Comparison of ENCODE assay signal across 21 mouse cellular contexts in the genomic region with DNA sequence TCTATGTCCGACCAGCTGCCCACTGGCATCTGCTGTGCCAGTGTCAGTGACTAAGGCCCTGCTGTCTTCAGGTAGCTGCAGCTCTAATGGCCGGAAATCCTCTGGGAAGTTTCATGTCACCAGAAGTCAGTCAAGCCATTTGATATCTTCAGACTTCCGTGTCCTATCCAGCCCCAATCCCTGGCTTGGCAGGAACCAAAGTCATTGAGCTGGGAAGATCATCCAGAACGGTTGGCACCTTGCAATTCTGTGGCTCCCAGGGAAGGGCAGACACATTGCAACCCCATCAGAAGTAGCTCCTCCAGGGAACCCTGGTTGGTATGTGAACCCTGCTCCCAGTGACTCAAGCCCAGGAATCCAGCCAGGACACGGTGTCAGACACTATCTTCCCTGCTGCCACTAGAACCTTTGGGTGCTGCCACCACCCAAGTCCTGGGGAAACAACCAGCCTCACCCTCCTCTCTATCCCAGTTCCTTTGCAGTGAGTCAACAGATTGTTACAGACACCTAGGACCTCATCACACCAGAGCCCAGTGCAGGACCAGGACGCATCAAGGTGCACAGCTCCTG. TPM values are rescaled to one million over a fixed set of nuclear protein-coding genes. Genes with fewer than 3 reads are reported as not detected.
DNase-seq lines count a peak whose midpoint lies in the region; ATAC-seq and TF ChIP-seq lines count a peak whose summit lies in the region.
"Had no signal": no experiment of that assay in that cellular context is flagged by ENCODE, and none has a peak within 500 bp of the region (broad histone marks: within the 10 kb centered on the region; RNA-seq: fewer than 3 reads in every experiment).

No protein-coding gene starts in this region.

- no peak overlapping the region for H3K4me3 ChIP-seq in heart, embryonic 12.5 days
- no peak overlapping the region for H3K4me3 ChIP-seq in left cerebral cortex, adult 2 months
- no peak overlapping the region for H3K4me3 ChIP-seq in forebrain, embryonic 13.5 days
- H3K4me3 ChIP-seq: embryonic facial prominence, embryonic 12.5 days; forebrain, embryonic 15.5 days; heart, embryonic 15.5 days; hindbrain, embryonic 13.5 days; limb, embryonic 12.5 days; liver, embryonic 12.5 days; lung, embryonic 15.5 days; neural tube, embryonic 12.5 days; stomach, embryonic 15.5 days had no signal

- no peak overlapping the region for H3K27ac ChIP-seq in heart, embryonic 12.5 days (ENCODE audit: poor library complexity, severe bottlenecking)
- no peak overlapping the region for H3K27ac ChIP-seq in left cerebral cortex, adult 2 months
- H3K27ac ChIP-seq in forebrain, embryonic 13.5 days: no peak overlapping the region
- H3K27ac ChIP-seq: embryonic facial prominence, embryonic 12.5 days; forebrain, embryonic 15.5 days; heart, embryonic 15.5 days; hindbrain, embryonic 13.5 days; limb, embryonic 12.5 days; liver, embryonic 12.5 days; lung, embryonic 15.5 days; neural tube, embryonic 12.5 days; stomach, embryonic 15.5 days had no signal

- no peaks in the 10 kb centered on the region for H3K9me3 ChIP-seq in heart, embryonic 12.5 days (replicated peaks)
- H3K9me3 ChIP-seq in forebrain, embryonic 13.5 days (replicated peaks): no peaks in the 10 kb centered on the region
- H3K9me3 ChIP-seq: embryonic facial prominence, embryonic 12.5 days; forebrain, embryonic 15.5 days; heart, embryonic 15.5 days; hindbrain, embryonic 13.5 days; limb, embryonic 12.5 days; liver, embryonic 12.5 days; lung, embryonic 15.5 days; neural tube, embryonic 12.5 days; stomach, embryonic 15.5 days had no signal

- WGBS in heart, embryonic 12.5 days: 71% methylated on average over 6 of the region's 6 CpGs
- 87% methylated on average over 6 of the region's 6 CpGs for WGBS in forebrain, embryonic 13.5 days

- H3K4me2 ChIP-seq in heart, embryonic 12.5 days: no peak overlapping the region
- no peak overlapping the region for H3K4me2 ChIP-seq in forebrain, embryonic 13.5 days
- H3K4me2 ChIP-seq: embryonic facial prominence, embryonic 12.5 days; forebrain, embryonic 15.5 days; heart, embryonic 15.5 days; hindbrain, embryonic 13.5 days; limb, embryonic 12.5 days; liver, embryonic 12.5 days; lung, embryonic 15.5 days; midbrain, embryonic 11.5 days; neural tube, embryonic 12.5 days; stomach, embryonic 15.5 days had no signal

- TF ChIP-seq CTCF in left cerebral cortex, adult 2 months (IDR thresholded peaks at IDR 0.05): no peak

- no peaks in the 10 kb centered on the region for H3K27me3 ChIP-seq in heart, embryonic 12.5 days (replicated peaks)
- H3K27me3 ChIP-seq in forebrain, embryonic 13.5 days: no peaks in the 10 kb centered on the region
- H3K27me3 ChIP-seq: embryonic facial prominence, embryonic 12.5 days; forebrain, embryonic 15.5 days; heart, embryonic 15.5 days; limb, embryonic 12.5 days; liver, embryonic 12.5 days; lung, embryonic 15.5 days; neural tube, embryonic 12.5 days; stomach, embryonic 15.5 days had no signal

- DNase-seq in heart, adult 11 months: peak; percentile 98
- DNase-seq in 3134 (ENCODE audit: extremely low read depth, insufficient read length, low spot score): peak; percentile 53
- DNase-seq in adrenal gland, postnatal 10 days: peak; percentile 23
- peak; percentile 75 to 82 for DNase-seq in heart, postnatal 10 days
- no peak for DNase-seq in thymus, postnatal 14 days
- DNase-seq in left cerebral cortex, adult 2 months (ENCODE audit: extremely low spot score in 1 of 2, low spot score in 2 of 2): no peak
- DNase-seq: cerebellum, adult 9-10 months; gastrocnemius, postnatal 25 days had no signal

- 0 out of 2 replicates have a peak, but pooled peaks cover 4% of the 10 kb centered on the region for H3K4me1 ChIP-seq in heart, embryonic 12.5 days (replicated peaks)
- H3K4me1 ChIP-seq in forebrain, embryonic 13.5 days: no peaks in the 10 kb centered on the region
- H3K4me1 ChIP-seq: forebrain, embryonic 15.5 days; hindbrain, embryonic 13.5 days; liver, embryonic 12.5 days; neural tube, embryonic 12.5 days had no signal

- intact Hi-C loops in heart, postnatal 10 days (cut with DNase I): no loop called here
- intact Hi-C loops in left cerebral cortex, adult 2 months (cut with DNase I): no loop called here

- ATAC-seq in heart, embryonic 12.5 days (ENCODE audit: insufficient number of reproducible peaks, low FRiP score): no peak
- ATAC-seq in forebrain, embryonic 13.5 days: no peak
- ATAC-seq: forebrain, embryonic 15.5 days; inflammation-experienced regulatory T-cells, adult 6 months; liver, embryonic 12.5 days had no signal

- no peak overlapping the region for H3K9ac ChIP-seq in heart, embryonic 12.5 days
- H3K9ac ChIP-seq in forebrain, embryonic 13.5 days: no peak overlapping the region
- H3K9ac ChIP-seq: embryonic facial prominence, embryonic 12.5 days; forebrain, embryonic 15.5 days; heart, embryonic 15.5 days; hindbrain, embryonic 13.5 days; limb, embryonic 12.5 days; liver, embryonic 12.5 days; lung, embryonic 15.5 days; neural tube, embryonic 12.5 days; stomach, embryonic 15.5 days had no signal

- peaks cover 30% of the 10 kb centered on the region for H3K36me3 ChIP-seq in heart, embryonic 12.5 days
- no peaks in the 10 kb centered on the region for H3K36me3 ChIP-seq in forebrain, embryonic 13.5 days (ENCODE audit: poor library complexity, severe bottlenecking)
- H3K36me3 ChIP-seq: embryonic facial prominence, embryonic 12.5 days; forebrain, embryonic 15.5 days; hindbrain, embryonic 13.5 days; limb, embryonic 12.5 days; liver, embryonic 12.5 days; lung, embryonic 15.5 days; neural tube, embryonic 12.5 days; stomach, embryonic 15.5 days had no signal

RNA-seq across cellular contexts. Expression of a gene that starts 18.3 kb away (rescaled TPM):
- 64.7 and 65.3 TPM in 2 replicates for polyA plus RNA-seq in heart, embryonic 12.5 days (2016; fragmentation: Nextera tagmentation; extraction: Ambion mirVana)
- 10 to 100 TPM; 10.9 to 13.5 TPM for total RNA-seq in adrenal gland, postnatal 10 days (2021)
- total RNA-seq in heart, postnatal 10 days (2021): 100 to 1,000 TPM; 325 to 374 TPM
- total RNA-seq in left cerebral cortex, adult 2 months (2021): 1 to 10 TPM; 1.8 to 1.9 TPM
- 2.4 and 2.5 TPM in 2 replicates for polyA plus RNA-seq in forebrain, embryonic 13.5 days (2015; fragmentation: Nextera tagmentation; extraction: Ambion mirVana)

Comparison
In these comparisons a context has a peak if more than half of its experiments do, and no peak if none do; other contexts are left out.
1. DNase-seq: peak in heart, adult 11 months (single experiment), 3134 (single experiment), adrenal gland, postnatal 10 days (single experiment) and heart, postnatal 10 days (2 of 2); none in thymus, postnatal 14 days (single experiment) and left cerebral cortex, adult 2 months (0 of 2).
2. RNA of a gene that starts 18.3 kb away (total RNA-seq): 325 to 374 TPM in heart, postnatal 10 days; 10.9 to 13.5 TPM in adrenal gland, postnatal 10 days and 1.8 to 1.9 TPM in left cerebral cortex, adult 2 months; every median in the first group is over 10 times any median in the second.